Mouse (Mus musculus) ES-CJ7 (cell line): ENCODE data around the gene Tmem170.

Source experiments
- DNase-seq: peaks from one replicate; pipeline ENCODE4 v3.0.0; 2011; ENCODE audit warnings: low read depth, low spot score

Tmem170 gene

DNA sequence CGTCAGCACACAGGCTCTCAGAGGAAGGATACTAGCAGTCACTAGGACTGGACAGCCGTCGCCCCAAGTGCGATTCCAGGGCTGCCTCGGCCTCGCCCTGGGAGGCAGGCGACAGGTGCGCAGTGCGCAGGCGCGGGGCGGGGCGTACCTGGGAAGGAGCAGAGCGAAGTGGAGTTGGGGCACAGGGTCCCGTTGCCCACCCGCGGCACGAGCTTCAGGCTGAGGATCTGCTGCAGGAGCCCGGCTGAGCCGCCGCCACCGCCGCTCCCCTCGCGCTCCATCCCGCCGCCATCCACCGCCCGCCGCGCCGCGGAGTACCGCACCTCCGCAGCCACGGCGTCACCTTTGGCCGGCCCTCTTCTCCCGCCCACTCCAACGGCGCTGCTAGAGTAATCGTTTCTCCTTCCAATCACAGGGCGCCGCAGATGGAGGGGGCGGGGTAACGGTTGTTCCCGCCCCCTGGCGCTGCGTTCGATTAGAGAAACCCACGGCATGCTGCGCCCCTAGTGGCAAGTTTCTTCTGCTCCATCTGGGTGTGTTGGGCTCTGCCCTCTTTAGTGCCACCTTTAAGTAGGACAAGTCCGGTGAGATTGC lies at the start of gene Tmem170:
Gene Tmem170, minus strand, starts transcription at position 396 of the 594 bp plus-strand sequence.
- peak; percentile 99 for DNase-seq

DNA sequence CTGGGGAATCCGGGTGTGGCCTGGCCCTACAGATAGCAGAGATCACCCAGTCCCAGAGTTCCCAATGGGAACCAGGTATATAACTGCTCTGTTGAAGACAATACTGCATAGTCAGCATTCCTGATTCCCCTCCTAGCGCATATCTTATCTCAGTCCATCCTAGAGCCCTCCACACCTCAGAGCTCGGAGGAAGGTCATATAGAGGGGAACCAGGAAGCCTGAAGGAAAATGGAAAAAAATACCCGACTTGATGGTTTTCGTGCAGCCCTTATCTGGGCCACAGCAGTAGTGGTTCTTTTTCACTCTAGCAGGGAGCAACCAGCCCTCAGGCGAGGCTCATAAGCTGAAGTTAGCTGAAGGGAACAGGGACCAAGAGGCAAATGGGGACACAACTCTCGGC lies 48.4 kb upstream of the Tmem170 start:
- DNase-seq = peak; percentile 79

DNA sequence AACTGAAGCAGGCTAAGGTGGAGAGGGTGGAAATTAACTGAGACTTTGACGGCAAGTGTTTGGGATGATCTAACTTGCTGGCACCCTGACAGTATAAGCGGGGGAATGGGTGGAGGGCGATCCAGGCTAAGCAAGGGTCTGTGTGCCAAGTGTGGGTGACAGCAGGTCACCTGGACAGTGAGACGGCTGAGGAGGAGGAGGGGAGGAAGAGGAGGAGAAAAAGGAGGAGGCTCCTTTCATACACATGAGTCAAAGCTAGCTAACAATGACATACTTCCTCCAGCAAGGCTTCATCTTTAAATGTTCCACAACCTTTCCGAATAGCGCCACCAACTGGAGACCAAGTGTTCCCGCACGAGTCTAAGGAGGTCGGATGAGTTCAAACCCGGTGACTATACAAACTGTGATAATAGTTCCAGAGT lies 46.8 kb upstream of the Tmem170 start:
- peak; percentile 91 for DNase-seq

DNA sequence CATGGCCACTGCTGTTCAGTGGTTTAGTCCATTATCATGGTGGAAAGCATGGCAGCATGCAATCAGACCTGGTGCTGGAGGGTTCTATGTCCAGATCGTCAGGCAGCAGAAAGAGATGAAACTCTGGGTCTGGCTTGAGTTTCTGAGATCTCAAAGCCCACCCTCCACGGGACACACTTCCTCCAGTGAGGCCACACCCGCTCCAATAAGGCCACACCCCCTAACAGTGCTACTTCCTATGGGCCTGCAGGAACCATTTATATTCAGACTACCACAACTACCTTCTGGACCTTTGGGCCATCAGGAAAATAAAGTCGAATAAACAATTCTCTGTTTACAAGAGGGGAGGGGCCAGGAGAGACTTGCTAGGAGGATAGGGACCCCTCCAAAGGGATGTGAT lies 44.4 kb upstream of the Tmem170 start:
- peak; percentile 78 for DNase-seq

DNA sequence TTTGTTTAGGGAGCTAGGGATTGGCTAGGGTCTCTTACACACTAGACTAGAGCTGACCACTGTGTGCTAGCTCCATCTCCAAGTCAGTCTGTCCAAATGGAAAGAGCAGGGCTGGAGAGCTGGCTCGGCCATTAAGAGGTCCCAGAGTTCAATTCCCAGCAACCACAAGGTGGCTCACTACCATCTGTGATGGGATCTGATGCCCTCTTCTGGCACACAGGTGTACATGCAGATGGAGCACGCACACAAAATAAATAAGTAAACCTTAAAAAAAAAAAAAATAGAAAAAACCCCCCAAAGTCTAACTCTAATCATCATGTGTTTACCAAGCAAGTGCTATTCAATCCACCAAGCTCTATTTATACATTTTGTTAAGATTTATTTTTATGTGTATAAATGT lies 43.1 kb upstream of the Tmem170 start:
- DNase-seq = peak; percentile 89

DNA sequence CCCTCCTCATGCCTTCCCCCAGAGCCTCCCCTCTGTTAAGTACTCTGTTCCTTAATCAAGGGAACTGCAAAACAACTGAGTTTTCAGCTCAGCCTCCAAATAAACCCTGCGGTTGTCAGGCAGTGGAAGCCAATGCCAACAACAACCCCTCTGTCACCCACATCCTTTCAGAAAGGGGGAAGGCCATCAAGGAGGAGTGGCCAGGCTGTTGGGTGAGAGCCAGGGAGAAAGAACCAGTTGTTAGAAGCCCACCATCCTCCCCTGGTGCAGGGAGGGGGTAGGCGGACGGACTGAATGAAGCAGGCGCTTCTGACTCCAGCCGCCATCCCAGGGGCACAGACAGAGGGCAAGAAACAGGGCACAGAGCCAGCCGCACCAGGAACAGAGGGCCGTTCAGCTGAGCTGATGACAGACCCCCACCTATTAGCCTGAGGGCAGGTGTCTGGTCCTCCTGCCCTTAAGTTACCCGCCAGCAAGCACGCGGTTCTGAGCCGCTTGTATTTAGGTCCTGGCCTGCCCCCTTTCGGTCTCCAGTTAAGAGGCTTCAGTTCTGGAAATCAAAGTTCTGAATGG lies 36.4 kb upstream of the Tmem170 start:
- DNase-seq = peak; percentile 84

DNA sequence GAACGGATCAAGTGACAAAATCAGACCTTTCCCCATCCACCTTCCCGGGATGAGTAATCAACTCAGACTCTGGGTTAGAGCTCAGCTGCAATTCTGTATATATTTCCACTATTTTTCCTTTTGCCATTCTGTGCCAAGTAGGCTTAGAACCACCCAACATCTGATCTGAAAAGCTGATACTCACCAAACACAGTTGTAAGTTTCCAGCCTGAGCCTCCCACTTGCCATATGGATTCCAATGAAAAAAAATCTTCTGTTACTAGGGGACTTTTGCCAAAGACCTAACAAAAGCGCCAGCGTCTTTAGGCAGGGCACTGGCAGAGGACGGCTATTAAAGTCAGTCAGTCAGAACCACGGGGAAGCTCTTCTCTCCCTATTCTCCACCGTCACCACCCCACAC lies 35.0 kb upstream of the Tmem170 start:
- DNase-seq = no peak

DNA sequence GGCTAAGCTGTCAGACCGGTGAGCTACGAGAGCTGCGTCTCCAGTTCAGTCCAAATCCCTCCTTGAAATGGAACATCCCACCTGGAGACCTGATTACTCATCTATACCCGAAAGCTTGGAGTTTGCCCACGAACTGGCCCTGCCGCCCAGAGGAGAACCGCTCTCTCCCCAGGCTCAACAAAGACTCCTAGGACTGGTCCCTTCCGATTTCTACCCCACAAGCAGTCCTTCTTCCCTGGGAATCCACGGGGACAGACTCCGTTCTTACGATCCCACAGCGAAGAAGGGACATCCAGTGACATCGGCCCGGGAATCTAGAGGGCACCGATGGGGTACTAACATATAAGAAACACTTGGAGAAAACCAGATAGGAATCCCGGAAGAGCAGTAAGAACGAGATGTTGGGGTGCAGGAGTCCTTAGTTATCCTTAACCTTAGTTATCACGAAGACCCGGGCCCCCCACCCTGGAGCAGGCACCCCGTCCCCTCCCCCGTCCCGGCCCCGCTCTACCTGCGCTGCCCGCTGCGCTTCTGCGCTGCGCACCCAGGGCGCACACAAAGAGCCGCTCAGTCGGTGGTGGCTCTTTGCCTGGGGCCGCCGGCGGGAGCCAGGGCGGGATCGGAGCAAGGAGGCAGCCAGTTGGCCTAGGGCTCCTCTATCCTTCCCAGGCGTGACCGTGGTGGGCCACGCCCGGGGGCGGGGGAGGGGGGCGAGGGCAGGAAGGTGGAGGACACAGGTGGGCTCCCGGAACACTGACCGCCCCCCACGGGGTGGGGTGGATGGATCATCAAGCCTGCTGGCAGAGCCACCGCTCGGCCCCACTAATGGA lies 33.3 kb upstream of the Tmem170 start, which contains the start of gene Chst5:
Gene Chst5, minus strand, starts transcription at position 827 of the 830 bp plus-strand sequence.
- DNase-seq = peak; percentile 57

DNA sequence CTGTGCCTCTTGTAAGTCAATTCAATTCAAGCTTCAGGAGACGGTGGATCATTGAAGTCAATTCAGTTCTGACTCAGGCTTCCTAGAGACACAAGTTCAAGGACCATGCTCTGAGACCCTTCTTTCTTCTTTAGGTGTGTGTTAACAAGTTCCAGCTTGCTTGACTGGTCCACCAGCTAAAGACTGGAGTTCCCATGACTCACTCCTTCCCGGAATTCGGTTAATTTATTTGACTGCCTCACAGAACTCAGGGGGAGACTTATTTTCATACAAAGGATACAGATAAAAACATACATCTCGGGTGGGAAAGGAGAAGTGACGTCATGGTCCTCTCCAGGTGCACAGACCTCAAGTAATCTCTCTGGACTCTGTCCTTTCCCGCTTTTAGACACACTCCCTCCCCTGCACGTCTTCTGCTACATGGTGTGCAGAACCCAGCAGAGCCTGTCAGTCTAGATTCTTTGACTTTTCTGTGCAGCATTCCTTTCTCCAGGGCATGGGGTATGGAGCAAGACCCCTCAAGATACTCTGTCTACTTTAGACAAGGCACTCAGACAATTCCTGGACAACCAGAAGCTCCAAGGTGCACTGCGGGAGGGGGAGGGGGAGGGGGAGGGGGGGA lies 29.1 kb upstream of the Tmem170 start:
- no peak for DNase-seq

DNA sequence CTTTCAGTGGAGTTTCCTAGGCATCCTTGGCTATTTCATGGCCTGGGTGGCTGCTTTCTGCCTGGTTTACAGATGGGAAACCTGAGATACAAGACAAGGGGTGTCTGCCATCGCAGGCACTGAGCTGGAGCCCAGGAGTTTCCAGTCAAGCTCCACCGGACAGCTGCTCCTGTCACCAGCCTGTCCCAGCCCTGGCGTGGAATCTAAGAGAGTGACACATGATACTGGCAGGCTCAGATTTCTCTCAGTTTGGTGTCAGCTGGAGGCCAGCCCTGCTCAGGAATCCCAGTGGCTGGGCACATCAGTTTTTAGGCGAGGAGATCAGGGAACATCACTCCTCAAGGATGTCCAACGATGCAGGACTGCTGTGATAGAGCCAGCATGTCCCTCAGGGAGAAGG lies 25.5 kb upstream of the Tmem170 start:
- no peak for DNase-seq

DNA sequence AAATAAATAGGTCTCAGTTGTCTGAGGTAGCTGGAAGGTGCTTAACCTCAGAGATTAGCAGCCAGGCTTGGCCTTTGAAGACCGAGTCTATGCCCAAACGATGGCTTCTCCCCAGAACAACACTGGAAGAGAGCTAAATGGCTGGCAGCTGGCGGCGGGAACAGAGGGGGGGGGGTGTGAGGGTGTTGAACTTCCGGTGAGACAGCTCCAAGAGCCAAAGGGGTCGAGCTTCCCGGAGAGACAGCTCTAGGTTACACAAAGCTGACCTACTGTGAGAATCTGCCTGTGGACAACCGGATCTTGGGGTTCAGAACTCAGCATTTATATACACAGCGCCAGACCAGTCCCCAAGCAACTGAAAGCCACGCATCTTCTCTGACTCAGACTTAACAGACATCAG lies 22.0 kb upstream of the Tmem170 start:
- peak; percentile 76 for DNase-seq

DNA sequence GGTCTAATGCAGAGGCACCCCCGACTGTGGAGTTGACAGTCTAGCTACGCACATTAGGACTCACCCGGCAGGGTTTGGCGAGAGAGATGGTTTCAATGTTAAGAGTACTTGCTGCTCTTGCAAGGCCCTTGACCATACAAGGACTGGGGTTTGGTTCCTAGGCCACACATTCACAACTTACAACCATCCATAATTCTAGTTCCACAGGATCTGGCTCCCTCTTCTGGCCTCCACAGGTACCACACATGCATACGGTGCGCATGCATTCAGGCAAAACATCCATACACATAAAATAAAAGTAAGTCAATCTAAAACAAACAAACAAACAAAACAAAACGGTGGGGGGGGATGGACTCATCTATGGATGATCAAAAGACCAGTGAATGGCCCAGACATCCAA lies 18.4 kb upstream of the Tmem170 start:
- DNase-seq = peak; percentile 72

DNA sequence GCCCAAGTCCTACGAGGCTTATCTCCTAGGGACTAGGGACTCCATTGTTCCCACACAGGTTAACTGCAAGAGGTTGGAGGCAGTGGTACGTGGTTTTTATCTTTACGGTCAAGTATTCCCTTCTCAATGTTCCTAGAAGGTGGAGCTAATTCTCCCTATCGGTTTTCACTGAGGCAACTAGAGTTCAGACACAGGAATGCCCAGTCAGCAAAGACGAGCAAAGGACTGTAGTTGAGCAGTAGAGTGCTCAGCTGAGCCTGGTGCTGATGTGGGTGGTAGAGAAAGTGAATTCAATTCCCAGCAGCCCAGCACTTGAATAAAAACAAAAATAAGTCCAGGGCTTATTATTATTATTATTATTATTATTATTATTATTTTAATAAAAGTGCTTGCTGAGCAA lies 16.1 kb upstream of the Tmem170 start:
- DNase-seq = no peak

DNA sequence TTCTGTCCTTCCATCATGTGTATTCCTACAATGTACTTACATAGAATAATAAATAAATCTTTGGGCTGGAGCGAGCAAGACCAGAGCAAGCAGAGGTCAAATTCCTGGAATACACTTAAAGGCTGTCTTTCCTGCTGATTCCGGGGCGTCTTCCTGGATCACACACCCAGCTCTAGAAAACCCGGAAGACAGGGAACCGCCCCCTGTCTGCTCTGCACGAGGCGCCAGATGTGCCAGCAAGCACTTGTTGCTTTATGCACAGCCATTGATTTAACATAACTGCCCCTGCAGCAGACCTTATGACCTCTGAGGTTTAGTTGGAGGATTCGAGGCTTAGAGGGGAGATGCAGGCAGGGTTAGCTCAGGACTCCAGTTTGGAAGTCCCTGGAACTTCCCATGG lies 15.4 kb upstream of the Tmem170 start:
- DNase-seq = peak; percentile 88

DNA sequence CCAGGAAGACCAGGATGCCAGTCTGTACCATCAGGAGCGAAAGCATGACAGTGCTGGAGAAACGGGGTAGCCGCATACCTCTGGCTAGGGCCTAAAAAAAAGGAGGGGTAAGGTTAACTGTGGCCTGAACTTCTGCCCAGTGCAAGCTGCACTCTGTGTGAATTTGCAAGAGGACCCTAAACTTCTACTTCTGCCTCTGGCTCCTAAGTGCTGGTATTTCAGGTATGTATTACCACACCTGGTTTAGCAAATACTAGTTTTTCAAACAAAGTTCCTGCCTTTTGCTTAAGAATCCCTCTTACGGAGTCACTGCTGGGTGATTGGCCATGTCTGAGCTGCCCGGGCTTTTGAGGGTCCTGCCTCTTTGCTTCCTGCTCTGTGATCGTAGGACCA lies 14.4 kb upstream of the Tmem170 start:
- DNase-seq = no peak

DNA sequence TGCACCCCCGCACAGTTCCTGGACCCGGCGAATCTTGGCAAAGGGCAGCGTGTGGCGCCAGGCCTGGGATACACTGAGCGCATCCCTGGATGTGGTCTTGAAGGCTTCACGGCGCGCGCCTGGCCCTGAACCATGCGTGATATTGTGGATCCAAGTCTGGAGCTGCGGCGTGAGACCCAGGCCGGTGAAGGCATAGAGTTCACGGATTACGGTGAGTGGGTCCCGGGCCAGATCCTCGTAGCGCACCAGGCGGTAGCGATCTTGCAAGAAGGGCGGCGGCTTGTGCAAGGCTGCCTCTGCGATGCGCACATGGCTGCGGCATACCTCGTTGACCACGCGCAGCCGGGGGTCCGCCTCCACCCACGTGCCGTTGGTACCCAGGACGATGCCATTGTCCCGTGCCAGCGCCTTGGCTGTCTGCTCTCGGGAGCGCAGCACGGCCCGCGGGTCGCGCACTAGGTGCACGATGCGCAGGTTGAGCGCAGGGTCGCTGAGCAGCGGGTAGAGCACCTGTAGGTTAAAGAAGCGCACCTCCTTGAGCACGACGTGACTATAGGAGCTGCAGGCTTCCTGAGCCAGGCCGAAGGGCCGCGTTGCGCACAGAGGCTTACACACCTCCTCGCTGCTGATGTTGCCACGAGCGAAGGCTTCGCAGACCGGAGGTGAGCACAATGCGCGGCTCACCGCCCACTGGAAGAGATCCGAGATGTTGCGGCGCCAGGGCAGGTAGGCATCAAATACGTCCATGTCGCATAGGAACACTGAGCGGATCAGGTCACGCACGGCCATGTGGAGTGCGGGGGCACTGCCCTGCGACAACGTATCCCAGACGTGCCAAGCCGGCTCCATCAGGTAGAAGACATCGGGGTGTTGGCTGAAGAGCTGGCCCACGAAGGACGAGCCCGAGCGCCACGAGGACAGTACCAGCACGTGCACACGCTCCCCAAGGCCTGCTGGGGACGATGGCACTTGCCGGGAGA lies 13.7 kb upstream of the Tmem170 start:
- peak; percentile 61 for DNase-seq

DNA sequence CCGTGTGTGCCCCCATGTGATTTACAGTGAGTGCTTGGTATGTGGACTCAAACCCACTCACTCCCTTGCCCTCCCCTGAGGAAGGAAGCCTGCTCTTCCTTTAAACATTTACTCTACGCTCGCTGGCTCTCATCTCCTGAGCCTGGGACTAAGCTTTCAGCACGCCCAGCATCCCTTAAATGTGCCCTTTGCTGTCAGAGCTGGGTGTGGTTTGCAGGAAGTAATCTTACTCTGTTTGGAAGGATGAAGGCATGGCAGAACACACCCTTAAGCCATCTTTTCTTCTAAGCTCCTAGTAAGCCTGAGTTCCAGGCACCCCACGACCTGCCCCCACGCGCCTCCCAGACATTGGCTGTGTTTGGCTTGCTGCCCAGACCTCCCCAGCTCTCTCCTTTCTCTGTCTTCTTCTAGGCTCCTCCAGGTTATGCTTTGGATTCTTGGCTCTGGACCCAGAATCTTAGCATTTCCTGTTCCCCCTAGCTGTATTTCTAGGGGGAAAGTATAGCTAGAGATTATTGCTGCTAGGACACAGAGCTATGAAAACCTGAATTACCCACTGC lies 11.6 kb upstream of the Tmem170 start:
- peak; percentile 76 for DNase-seq

DNA sequence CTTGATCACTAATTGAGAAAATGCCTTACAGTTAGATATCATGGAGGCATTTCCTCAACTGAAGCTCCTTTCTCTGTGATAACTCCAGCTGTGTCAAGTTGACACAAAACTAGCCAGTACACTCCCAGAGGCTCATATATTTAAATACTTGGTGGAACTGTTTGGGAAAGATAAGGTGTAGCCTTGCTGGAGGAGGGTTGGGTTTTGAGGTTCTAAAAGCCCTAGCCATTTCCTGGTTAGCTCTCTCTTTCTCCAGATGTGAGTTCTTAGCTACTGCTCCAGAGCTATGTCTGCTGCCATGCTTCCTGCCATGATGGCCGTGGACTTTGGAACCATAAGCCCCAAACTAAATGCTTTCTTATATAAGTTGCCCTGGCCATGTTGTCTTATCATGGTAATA lies 10.9 kb upstream of the Tmem170 start:
- DNase-seq = no peak

DNA sequence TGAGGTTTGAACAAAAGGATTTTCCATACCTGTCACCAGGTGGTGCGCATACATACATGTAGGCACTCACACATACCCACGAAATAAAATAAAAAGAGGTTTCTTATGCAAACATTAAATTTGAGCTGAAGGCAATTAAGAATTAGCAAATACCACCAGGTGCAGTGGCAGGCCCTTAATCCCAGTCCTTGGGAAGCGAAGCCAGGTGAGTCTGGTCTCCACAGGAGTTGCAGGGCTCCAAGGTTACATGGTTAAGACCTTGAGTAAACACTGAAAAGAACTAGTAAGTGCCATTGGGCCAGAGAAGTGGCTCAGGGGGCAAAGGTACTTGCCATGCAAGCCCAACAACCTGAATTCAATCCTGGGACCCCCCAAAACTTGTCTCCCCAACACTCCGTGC lies 7.1 kb upstream of the Tmem170 start:
- DNase-seq = no peak

DNA sequence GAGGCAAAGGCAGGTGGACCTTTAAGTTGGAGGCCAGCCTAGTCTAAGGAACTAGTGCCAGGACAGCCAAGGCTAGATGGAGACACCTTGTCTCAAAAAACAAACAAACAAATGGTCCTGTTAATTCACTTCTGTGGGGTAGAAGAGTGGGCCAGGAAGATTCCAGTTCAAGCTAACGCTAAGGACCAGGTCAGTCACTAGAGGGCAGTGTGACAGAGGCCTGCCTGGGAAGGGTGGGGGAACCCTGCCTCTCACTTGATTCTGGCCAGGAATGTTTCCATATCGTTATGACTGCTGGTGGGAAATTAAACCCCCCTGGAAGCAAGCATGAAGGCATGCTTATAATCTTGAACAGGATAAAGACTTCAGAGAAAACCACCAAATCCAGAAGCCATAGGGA lies 5.0 kb upstream of the Tmem170 start:
- DNase-seq = peak; percentile 71

DNA sequence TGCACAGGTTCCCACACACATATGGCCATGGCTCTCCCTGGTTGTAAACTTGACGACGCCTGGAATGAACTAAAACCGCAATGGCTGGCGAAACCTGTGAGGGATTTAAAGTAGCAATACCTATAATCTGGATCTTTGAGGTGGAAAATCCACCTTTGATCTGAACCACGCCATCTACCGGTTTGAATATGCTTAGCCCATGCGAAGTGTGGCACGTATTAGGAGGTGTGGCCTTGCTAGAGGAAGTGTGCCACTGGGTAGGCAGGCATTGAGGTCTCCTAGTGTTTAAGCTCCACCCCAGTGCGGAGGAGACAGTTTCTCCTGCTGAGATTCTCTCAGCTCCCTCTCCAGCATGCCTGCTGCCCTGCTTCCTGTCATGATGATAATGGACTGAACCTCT lies 1.2 kb upstream of the Tmem170 start:
- DNase-seq = peak; percentile 93
